Mouse (Mus musculus): ENCODE data around the gene B4galt5.

DNA sequence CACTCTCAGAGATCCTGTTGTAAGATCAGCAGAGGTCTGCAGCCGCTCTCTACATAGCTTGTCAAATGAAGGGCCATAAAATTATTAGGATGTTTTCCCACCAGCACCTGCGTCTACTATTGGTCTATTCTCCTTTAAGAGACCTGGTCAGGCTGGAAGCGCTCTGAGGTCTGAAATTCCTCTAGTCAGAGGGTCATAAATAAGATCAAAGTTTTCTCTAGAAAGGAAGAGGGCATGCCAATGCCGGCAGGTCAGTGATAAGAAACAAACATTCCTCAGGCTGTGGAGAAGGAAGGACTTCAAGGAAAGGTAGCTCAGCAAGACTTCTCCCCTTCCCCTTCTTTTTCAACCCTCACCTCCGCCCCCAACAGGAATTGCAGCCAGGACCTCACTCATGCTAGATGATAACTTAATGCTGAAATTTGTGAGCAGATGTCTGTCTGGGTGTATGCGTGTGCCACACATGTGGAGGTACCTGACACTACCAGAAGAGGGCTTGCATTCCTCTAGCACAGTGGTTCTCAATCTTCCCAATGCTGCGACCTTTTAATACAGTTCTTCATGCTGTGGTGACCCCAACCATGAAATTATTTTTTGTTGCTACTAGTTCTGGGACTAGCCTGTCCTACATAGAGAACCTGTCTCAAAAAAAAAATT is 3.3 kb downstream of the B4galt5 start:
- TF ChIP-seq POLR2A (IDR thresholded peaks at IDR 0.05; ENCODE audit: control insufficient read depth in 1 of 2, insufficient read depth in 1 of 2, low read depth in 1 of 2, low read length in 2 of 2, poor library complexity in 1 of 2) (no peak), UBTF (IDR thresholded peaks at IDR 0.05; ENCODE audit: borderline replicate concordance, insufficient read depth, low read depth, low read length) (no peak), USF1 (IDR thresholded peaks at IDR 0.05; ENCODE audit: low read depth, low read length) (no peak)
